Mouse (Mus musculus): ENCODE data around the gene Cited2.

GRCm38 (mm10) chr10:17733057-17733456 is 10.0 kb downstream of the Cited2 start:
- TF ChIP-seq CTCF (IDR thresholded peaks at IDR 0.05; ENCODE audit: low read depth, low read length) (peak; percentile 64), POLR2A (IDR thresholded peaks at IDR 0.05; ENCODE audit: extremely low read depth, insufficient read depth, low read length) (no peak)

Measured in liver, adult 2 months (tissue).